Mouse (Mus musculus) fat pad, adult 2 months (tissue): ENCODE data around the gene Spata31d1d.
"Not testable (repeated sequence)": the region's sequence is repeated elsewhere in the genome, so short reads cannot be mapped to it uniquely, and the experiment has no call there.

Experiments used
- DNase-seq: peaks from one replicate; pipeline ENCODE4 v3.0.0-alpha.2; 2011; ENCODE audit warnings: low read depth, low spot score; ENCODE audit errors: extremely low read depth

The Spata31d1d gene

GRCm38 (mm10) chr13:59731652-59732051 lies at the start of gene Spata31d1d:
TSS of gene Spata31d1d (minus strand) at chr13:59731752.
- DNase-seq, result no peak

DNA sequence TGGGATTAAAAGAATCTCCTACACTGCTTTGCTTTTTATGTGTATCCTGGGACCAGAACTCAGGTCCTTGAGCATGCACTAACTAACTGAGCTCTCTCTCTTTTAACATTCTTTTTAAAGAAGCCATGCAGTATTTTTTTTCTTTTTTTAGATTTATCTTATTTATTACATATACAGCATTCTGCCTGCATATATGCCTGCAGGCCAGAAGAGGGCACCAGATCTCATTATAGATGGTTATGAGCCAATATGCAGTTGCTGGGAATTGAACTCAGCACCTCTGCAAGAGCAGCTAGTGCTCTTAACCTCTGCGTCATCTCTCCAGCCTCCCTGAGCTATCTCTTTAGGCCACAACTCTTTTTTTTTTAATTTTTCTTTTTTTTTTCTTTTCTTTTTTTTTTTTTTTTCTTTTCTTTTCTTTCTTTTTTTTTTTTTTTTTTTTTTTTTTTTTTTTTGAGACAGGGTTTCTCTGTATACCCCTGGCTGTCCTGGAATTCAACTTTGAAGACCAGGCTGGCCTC lies 48.3 kb upstream of the Spata31d1d start:
- DNase-seq, result not testable (repeated sequence)

DNA sequence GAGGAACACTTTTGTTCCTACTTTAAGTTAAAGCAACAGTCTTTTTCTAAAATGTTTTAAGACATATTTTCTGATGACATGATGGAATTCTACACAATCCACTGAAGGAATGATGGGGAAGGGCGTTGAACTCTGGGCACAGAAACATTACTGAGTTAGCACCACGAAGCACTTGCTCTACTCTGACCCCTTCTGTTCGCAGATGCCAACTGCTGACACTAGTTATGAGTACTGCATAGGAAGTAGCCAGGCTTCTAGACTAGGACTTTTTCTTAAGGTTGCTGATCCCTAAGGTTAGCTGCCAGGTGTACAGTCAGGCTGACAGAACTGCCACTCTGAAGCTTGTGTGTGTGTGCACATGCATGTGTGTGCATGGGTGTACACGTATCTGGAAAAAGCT lies 47.7 kb upstream of the Spata31d1d start:
- no peak for DNase-seq

- DNase-seq, result no peak
Observed at GRCm38 (mm10) chr13:59775168-59775567, 43.6 kb upstream of the Spata31d1d start.

- no peak for DNase-seq
Observed at GRCm38 (mm10) chr13:59771257-59771656, 39.7 kb upstream of the Spata31d1d start.

- DNase-seq, result no peak
Observed at GRCm38 (mm10) chr13:59770847-59771246, 39.3 kb upstream of the Spata31d1d start.

- no peak for DNase-seq
Observed at GRCm38 (mm10) chr13:59770164-59770562, 38.6 kb upstream of the Spata31d1d start.

DNA sequence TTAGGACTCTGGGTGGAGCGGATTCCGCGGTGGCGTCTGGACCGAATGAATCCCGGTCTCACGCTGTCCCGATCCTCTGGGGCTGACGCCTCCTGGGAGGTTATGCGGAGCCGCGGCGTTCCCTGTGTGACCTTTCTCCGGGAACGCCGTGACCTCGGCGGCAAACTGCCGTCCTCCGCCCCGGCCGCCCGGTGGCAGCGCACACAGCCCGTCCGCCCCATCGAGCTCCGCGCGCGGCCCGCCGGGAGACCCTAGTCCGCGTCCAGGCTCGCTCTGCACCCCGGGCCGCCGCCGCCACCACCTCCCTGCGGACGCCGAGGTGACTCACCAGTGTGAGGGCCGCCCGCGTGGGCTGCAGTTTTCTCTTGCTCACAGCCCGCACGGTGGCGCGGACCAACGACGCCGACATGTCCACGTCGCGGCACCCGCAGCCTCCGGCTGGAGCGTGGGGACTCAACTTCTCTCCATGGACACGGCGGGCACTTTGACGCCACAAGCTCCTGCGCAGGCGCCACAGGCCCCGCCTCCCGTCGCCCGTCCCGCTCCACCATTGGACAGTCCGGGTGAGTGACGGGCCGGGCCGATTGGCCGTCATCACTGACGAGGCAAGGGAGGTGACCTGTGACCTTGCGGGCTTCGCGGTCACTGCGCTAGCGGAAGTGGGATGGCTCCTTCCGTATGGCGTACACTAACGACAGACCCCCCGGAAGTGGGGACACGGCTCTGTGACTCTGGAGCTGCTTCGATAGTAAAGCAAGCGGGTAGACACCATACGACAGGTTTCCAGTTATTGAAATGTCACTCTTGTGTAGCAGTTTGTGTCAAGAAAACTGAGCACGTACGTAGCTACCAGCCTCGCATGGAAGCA lies 38.0 kb upstream of the Spata31d1d start, which contains the start of gene Isca1:
Gene Isca1, minus strand, starts transcription at position 515 of the 868 bp plus-strand sequence.
- DNase-seq, result no peak

DNA sequence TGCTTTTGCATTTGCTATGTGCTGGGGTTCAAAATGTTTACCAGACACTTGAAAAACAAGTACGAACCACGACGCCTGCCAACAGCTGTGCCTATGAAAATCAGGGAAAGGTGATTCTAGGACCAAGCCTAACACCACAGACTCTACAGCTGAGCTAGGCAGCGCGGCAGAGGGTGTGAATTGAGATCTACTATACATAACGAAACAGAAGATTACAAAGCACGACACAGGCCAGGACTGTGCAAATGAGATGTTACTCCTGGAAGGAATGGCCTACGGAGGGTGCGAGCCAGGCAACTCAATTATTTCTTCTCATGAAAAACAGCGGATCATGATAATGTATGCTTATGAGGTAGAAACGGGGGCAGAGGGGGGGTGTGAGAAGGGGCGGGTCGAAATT lies 37.0 kb upstream of the Spata31d1d start:
- no peak for DNase-seq

GRCm38 (mm10) chr13:59766786-59767515 lies 35.4 kb upstream of the Spata31d1d start:
- no peak for DNase-seq

GRCm38 (mm10) chr13:59762791-59763190 lies 31.2 kb upstream of the Spata31d1d start:
- DNase-seq, result no peak

GRCm38 (mm10) chr13:59756906-59757305 lies 25.4 kb upstream of the Spata31d1d start:
- no peak for DNase-seq

GRCm38 (mm10) chr13:59750310-59750709 lies 18.8 kb upstream of the Spata31d1d start:
- DNase-seq, result no peak

DNA sequence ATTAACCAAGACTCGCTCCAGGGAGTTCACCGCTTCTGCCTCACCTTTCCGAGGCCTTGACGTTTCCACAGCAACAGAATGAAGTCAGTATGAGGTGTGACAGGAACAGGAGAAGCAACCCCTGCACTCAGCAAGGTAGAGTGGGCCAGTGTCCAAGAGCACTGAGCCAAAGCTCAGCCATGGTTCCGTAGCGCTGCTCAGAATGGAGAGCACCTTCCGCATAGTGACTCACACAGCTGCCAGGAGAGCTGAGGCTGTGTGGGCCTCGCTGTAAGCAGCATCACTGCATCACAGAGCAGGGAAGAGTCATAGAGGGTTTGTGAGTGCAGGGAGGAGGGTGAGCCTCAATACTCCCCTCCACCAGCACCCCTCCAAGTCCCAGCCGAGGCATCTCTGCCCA lies 15.2 kb upstream of the Spata31d1d start, which contains the start of gene 1700014D04Rik:
Gene 1700014D04Rik, minus strand, starts transcription at position 42 of the 400 bp plus-strand sequence.
- DNase-seq, result no peak

DNA sequence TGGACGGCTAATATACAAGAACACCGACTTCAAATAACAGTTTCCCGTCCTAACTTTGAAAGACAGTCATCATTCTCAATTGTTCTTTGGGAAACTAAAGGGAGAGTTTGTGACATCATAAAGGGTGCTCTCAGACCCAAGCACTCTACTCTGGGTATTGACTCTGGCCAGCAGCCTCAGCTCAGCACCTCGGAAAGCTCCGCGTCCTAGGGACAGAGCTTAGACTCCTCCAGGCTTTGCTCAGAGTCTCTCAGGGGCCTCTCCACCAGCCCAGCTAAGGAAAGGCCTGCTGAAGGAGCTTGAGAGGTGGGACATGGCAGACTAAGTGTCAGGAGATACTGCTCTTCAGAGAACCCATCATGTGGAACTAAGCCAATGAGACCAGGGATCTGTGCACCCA lies 14.6 kb upstream of the Spata31d1d start:
- DNase-seq, result no peak

- DNase-seq, result no peak
Observed at GRCm38 (mm10) chr13:59745462-59745861, 13.9 kb upstream of the Spata31d1d start.

GRCm38 (mm10) chr13:59741697-59742096 lies 10.1 kb upstream of the Spata31d1d start:
- DNase-seq, result no peak

DNA sequence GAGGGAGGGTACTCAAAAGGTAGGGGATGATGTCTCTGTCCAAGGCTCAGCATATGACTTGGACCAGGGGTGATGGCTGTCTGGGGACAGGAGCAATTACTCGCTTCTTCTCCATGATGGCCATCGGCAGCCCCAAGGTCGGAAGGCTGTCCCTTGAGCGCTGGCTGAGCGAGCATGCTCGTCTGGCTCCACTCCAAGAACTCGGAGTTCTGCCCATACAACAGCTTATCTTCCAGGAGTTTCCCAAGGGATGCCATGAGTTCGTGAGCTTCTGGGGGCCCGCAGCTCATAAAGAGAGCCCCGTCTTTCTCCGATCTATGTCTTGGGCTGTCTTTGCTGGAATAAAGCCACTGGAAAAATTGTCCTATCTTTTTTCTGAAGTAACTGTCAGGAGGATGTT lies 9.5 kb upstream of the Spata31d1d start:
- no peak for DNase-seq

DNA sequence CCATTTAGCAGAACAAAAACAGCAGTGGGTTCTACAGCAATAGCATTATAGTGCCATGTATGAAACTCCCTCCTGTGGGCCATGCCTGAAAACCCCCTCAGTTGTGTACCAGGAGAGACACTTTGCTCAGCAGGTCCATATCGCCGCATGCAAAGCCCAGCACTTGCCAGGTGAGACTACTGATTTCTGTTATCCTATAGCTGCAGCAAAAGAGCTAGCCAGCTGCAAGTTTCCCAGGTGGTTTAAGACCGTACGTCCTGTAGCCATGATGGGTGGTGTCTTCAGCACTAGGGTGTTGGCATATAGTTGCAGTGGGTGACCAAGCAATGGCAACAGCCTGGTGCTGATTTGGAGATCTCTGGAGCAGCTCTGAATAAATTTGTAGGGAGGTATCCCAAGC lies 7.8 kb upstream of the Spata31d1d start:
- DNase-seq, result no peak

DNA sequence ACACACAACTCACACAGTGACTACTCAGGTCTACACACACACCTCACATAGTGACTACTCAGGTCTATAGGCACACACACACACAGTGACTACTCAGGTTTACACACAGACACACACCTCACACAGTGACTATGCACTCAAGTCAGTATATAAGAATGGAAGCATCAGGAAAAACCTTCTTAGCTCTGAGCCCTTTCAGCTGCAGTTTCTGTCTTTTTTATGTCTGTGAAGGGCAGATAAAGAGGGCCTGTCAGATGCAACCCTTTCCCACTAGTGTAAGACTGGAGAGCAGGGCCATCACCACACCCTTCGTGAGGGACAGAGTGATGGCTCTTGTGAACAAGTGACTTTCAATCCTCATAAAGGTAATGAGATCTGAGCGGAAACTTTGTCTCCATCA lies 6.9 kb upstream of the Spata31d1d start:
- DNase-seq, result no peak

DNA sequence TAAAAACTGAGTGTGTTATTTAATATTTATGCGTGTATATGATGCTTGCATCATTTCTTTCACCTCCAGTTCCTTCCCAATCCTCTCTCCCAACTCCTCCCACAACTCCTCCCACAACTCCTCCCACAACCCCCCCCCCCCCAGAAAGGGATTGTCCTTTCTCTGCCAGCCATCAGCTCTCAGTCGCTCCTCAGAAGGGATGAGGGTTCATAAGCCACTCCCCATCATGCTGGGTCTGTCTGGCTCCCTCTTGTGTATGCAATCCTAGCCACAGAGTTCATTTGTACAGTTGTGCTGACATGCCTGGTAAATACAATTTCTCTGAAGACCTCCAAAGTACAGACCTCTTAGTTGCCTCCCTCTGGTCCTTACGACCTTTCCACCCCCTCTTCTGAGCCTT lies 3.6 kb upstream of the Spata31d1d start:
- DNase-seq, result no peak

GRCm38 (mm10) chr13:59734347-59734746 lies 2.8 kb upstream of the Spata31d1d start:
- not testable (repeated sequence) for DNase-seq
